Mouse (Mus musculus) testis, adult 2 months (tissue): ENCODE results near the gene Pla2g1b.

Experiments
- CTCF ChIP-seq: fragments of 200-500 bp; IDR thresholded peaks from 2 replicates; pipeline ENCODE4 v1.5.1; 2012; ENCODE audit warnings: low read depth, mild to moderate bottlenecking, inconsistent platforms, low read length, moderate library complexity; ENCODE audit not compliant: control insufficient read depth, insufficient read depth, insufficient replicate concordance
- POLR2A ChIP-seq: fragments of 200-500 bp; IDR thresholded peaks from 2 replicates; pipeline ENCODE4 v1.6.1; 2012; ENCODE audit warnings: low read depth, mild to moderate bottlenecking, inconsistent platforms, low read length, moderate library complexity; ENCODE audit not compliant: control insufficient read depth

DNA sequence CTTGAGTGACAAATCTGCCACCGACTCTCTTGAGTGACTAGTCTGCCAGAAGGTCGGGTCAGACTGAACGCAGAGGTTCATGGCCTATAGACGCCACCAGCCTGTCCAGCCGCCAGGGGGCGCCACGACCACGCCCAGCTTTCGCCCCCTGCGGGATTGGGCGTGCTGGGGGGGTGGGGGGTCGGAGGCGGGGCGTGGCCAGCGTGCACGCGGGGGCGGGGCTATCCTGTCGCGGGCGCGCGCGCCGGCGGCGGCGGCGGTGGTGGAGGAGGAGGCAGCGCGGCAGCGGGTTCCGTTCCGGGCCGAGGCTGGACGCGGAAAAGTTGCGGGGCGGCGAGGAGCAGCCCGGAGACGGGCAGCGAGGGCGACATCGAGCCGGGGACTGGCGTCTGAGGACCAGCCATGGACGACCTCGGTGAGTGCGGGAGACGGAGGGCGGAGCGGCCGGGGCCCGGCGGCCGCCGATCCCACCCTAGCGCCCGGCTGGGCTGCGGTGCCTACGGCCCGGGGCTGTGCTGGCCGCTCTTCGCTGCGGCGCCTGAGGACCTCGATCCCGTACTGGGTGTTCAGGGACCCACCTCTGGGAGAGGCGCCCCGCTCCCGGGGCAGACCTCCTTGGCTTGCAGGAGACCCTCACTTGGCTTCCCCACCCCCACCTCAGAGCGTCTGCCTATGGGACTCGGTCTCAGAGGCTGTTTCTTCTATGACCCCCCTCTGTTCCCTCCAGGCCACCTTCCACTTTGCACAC, 40.6 kb downstream of the Pla2g1b start, which contains the start of gene Pxn:
- peak; percentile 96 for TF ChIP-seq CTCF
- TF ChIP-seq POLR2A: peak; percentile 79
